Mouse (Mus musculus) liver, postnatal 0 days (tissue): Measurements from ENCODE around the gene Atp2b1. TPM values are rescaled to one million over a fixed set of nuclear protein-coding genes. Genes with fewer than 3 reads are reported as not detected.

Source experiments
- ATAC-seq: fragments of 200-750 bp; cut with Nextera tagmentation; 2 replicates; pipeline ENCODE4 v1.8.0; 2017; ENCODE audit warnings: mild to moderate bottlenecking, moderate library complexity
- DNase-seq: peaks from one replicate; pipeline ENCODE4 v3.0.0-alpha.2; 2016
- H3K27ac ChIP-seq: fragments of 300-500 bp; sonication (generic); 2 replicates; pipeline ENCODE4 v1.5.1; 2014; ENCODE audit warnings: antibody characterized with exemption, moderate library complexity, mild to moderate bottlenecking, low read depth
- H3K27me3 ChIP-seq: fragments of 300-500 bp; sonication (generic); 2 replicates; pipeline ENCODE4 v1.6.1; 2014; ENCODE audit warnings: low read length, control low read depth, mixed read lengths; ENCODE audit not compliant: insufficient read depth
- H3K36me3 ChIP-seq: fragments of 300-500 bp; sonication (generic); replicated peaks from 2 replicates; pipeline ENCODE4 v1.6.1; 2014; ENCODE audit warnings: mild to moderate bottlenecking, control low read depth, low read length, moderate library complexity, mixed read lengths; ENCODE audit not compliant: insufficient read depth
- H3K4me1 ChIP-seq: fragments of 300-500 bp; sonication (generic); 2 replicates; pipeline ENCODE4 v1.6.1; 2014; ENCODE audit warnings: antibody characterized with exemption, mild to moderate bottlenecking, control low read depth; ENCODE audit not compliant: insufficient read depth
- H3K4me2 ChIP-seq: fragments of 300-500 bp; sonication (generic); 2 replicates; pipeline ENCODE4 v1.6.1; 2014; ENCODE audit warnings: low read depth, mild to moderate bottlenecking, low read length, moderate library complexity, mixed read lengths
- H3K4me3 ChIP-seq: fragments of 300-500 bp; sonication (generic); 2 replicates; pipeline ENCODE4 v1.5.1; 2014; ENCODE audit warnings: low read depth, low read length
- H3K9ac ChIP-seq: fragments of 300-500 bp; sonication (generic); replicated peaks from 2 replicates; pipeline ENCODE4 v1.6.1; 2014; ENCODE audit warnings: mild to moderate bottlenecking, moderate library complexity
- H3K9me3 ChIP-seq: fragments of 300-500 bp; sonication (generic); 2 replicates; pipeline ENCODE4 v1.6.1; 2016; ENCODE audit warnings: mild to moderate bottlenecking, control low read depth, low read length, mixed read lengths
- CTCF ChIP-seq: sonication (generic); IDR thresholded peaks from 2 replicates; pipeline ENCODE4 v1.5.1; 2016; ENCODE audit warnings: antibody characterized with exemption, low read depth
- EP300 ChIP-seq: IDR thresholded peaks from 2 replicates; pipeline ENCODE4 v1.6.1; 2016; ENCODE audit warnings: antibody characterized with exemption, low read depth, mild to moderate bottlenecking
- WGBS: fragments of 180-500 bp; shearing (Covaris S2); extraction: QIAGEN DNeasy Blood & Tissue Kit; methylation state at CpG from one replicate; pipeline ENCODE4 v1.1.7; 2014; ENCODE audit not compliant: insufficient replicate concordance; 5-methylcytosine and 5-hydroxymethylcytosine counted together
- polyA plus RNA-seq: library from polyadenylated mRNA; unstranded; fragments of >200 nt; fragmentation: Nextera tagmentation; extraction: Ambion mirVana; gene quantifications from 2 replicates; pipeline ENCODE4 v1.2.1, GENCODE M21; 2015

The Atp2b1 gene
- polyA plus RNA-seq: 33.3 and 37.0 TPM in 2 replicates

GRCm38 (mm10) chr10:98913961-98914809 lies at the start of gene Atp2b1:
Gene Atp2b1, plus strand, starts transcription at chr10:98914406.
- TF ChIP-seq CTCF (peak; percentile 35), EP300 (no peak)
- H3K4me3 ChIP-seq: peak within 1 kb of the TSS; percentile 97

GRCm38 (mm10) chr10:98864851-98865250 lies 49.4 kb upstream of the Atp2b1 start:
- no peak overlapping the region for H3K4me3 ChIP-seq
- no peak for TF ChIP-seq EP300
- TF ChIP-seq CTCF: no peak
- no peaks in the 10 kb centered on the region for H3K36me3 ChIP-seq
- no peak for ATAC-seq
- H3K27ac ChIP-seq: no peak overlapping the region
- H3K9ac ChIP-seq: no peak overlapping the region
- H3K9me3 ChIP-seq: no peaks in the 10 kb centered on the region
- WGBS: 69% methylated on average over 3 of the region's 3 CpGs
- DNase-seq: no peak
- H3K27me3 ChIP-seq: no peaks in the 10 kb centered on the region
- peaks cover 6% of the 10 kb centered on the region; the same call in 1 of the 2 replicates for H3K4me1 ChIP-seq
- no peak overlapping the region for H3K4me2 ChIP-seq

More at GRCm38 (mm10) chr10:98913961-98914809, at the start of gene Atp2b1:
- Histone ChIP-seq H3K9me3 (no peaks in the 10 kb centered on the region), H3K36me3 (no peaks in the 10 kb centered on the region), H3K4me1 (peaks cover 8% of the 10 kb centered on the region), H3K27ac (peak within 1 kb of the TSS; percentile 99), H3K9ac (peak within 1 kb of the TSS; percentile 97), H3K27me3 (no peaks in the 10 kb centered on the region), H3K4me2 (peak within 1 kb of the TSS; percentile 99)
- under 1% methylated on average over 61 of the region's 120 CpGs for WGBS
- DNase-seq (peak; percentile 97), ATAC-seq (peak; percentile 91)

- TF ChIP-seq CTCF (no peak), EP300 (no peak)
- Histone ChIP-seq H3K9me3 (no peaks in the 10 kb centered on the region), H3K36me3 (no peaks in the 10 kb centered on the region), H3K4me1 (peaks cover 6% of the 10 kb centered on the region; the same call in 1 of the 2 replicates), H3K9ac (no peak overlapping the region), H3K4me3 (no peak overlapping the region), H3K4me2 (no peak overlapping the region), H3K27ac (no peak overlapping the region), H3K27me3 (no peaks in the 10 kb centered on the region)
- ATAC-seq: no peak
- no peak for DNase-seq
- WGBS: 87% methylated on average over 5 of the region's 5 CpGs
Observed at GRCm38 (mm10) chr10:98866836-98867370, 47.3 kb upstream of the Atp2b1 start.

DNA sequence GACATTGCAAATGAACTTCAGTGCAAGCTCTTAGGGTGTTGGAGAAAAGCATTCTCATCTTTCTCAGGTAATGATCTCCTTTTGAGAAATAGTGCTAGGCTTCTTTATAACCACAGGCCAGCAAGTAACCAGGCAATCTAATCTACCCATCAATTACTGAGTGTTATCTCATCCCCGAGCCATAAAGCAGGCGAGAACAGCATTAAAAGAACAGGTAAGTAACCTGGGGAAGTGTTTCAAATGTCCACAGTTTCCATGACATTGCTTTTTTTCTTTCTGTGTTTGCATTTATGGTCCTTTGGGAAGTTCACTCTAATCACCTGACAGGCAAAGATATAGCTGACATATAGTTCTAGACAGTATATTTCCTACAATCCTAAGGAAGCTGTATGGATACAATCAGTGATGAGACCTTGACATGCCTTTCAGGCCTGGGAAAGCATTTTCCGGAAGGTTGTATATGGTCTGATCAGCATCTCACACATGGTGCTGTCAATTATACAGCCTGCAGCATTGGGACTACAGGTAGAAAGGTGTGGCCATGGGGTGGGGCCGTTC lies 45.8 kb upstream of the Atp2b1 start:
- Histone ChIP-seq H3K4me1 (peaks cover 3% of the 10 kb centered on the region; the same call in 1 of the 2 replicates), H3K9me3 (no peaks in the 10 kb centered on the region), H3K27me3 (no peaks in the 10 kb centered on the region), H3K27ac (no peak overlapping the region), H3K4me3 (no peak overlapping the region), H3K9ac (no peak overlapping the region), H3K4me2 (no peak overlapping the region), H3K36me3 (no peaks in the 10 kb centered on the region)
- WGBS: 75% methylated on average over 4 of the region's 4 CpGs
- DNase-seq (no peak), ATAC-seq (no peak)
- TF ChIP-seq CTCF (no peak), EP300 (no peak)

DNA sequence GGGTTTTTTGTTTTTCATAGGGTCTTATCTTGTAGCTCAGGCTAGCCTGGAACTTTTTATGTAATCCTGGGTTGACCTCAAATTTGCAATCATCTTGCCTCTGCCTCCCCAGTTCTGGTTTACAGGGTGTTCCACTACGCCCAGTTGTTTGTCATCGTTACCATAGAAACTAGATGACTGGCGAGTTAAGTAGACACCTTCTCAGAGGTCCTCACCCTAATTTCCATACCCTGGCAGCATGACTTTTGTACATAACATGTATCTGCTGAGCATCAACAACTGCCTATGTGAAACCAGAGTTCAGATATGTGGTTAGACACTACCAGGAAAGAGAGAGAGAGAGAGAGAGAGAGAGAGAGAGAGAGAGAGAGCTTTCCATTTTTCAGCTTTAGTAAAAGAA lies 36.4 kb upstream of the Atp2b1 start:
- H3K9ac ChIP-seq: no peak overlapping the region
- peaks cover 12% of the 10 kb centered on the region for H3K4me1 ChIP-seq
- H3K4me2 ChIP-seq: no peak overlapping the region
- DNase-seq (no peak), ATAC-seq (peak; percentile 67)
- WGBS: 62% methylated on average over 3 of the region's 3 CpGs
- no peaks in the 10 kb centered on the region for H3K36me3 ChIP-seq
- no peaks in the 10 kb centered on the region for H3K27me3 ChIP-seq
- H3K27ac ChIP-seq: no peak overlapping the region
- no peak for TF ChIP-seq CTCF
- TF ChIP-seq EP300: no peak
- no peaks in the 10 kb centered on the region for H3K9me3 ChIP-seq
- H3K4me3 ChIP-seq: no peak overlapping the region

DNA sequence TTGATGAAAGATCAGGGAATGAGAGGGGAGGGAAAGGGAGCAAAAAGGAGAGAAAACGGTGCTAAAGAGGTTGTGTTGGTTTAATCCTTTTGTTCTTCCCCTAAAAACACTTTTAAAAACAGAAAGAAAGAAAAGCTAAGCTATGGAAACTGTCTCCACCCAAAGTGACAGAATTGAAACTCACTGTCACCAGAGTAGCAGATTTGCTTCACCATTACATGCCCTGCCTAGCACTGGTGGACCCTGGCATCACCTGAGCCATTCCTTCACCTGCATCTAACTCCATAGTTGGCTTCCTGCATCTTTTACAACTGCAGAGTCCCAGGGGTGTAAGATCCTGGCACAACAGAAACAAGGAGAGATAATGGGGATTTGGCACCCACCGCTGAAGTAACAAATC lies 35.6 kb upstream of the Atp2b1 start:
- H3K4me1 ChIP-seq: peaks cover 12% of the 10 kb centered on the region
- H3K27me3 ChIP-seq: no peaks in the 10 kb centered on the region
- H3K4me3 ChIP-seq: no peak overlapping the region
- H3K9me3 ChIP-seq: no peaks in the 10 kb centered on the region
- TF ChIP-seq CTCF (no peak), EP300 (no peak)
- H3K4me2 ChIP-seq: no peak overlapping the region
- no peaks in the 10 kb centered on the region for H3K36me3 ChIP-seq
- DNase-seq (no peak), ATAC-seq (no peak)
- 76% methylated on average over 2 of the region's 2 CpGs for WGBS
- no peak overlapping the region for H3K9ac ChIP-seq
- 0 out of 2 replicates have a peak overlapping the region, but pooled peaks have one; percentile 19 for H3K27ac ChIP-seq
